Mouse (Mus musculus) adrenal gland, postnatal 25 days (tissue): ENCODE measurements around the gene Frrs1l. TPM values are rescaled to one million over a fixed set of nuclear protein-coding genes. Genes with fewer than 3 reads are reported as not detected.

ENCODE experiments used
- DNase-seq: peaks from one replicate; pipeline ENCODE4 v3.0.0; 2021; ENCODE audit warnings: mixed read lengths
- total RNA-seq: library from RNA; stranded (reverse); gene quantifications from 2 replicates; pipeline ENCODE4 v1.2.3, GENCODE M21; 2021

Gene Frrs1l
- total RNA-seq, 1 experiment from 2014 or later = 0.39 TPM

DNA sequence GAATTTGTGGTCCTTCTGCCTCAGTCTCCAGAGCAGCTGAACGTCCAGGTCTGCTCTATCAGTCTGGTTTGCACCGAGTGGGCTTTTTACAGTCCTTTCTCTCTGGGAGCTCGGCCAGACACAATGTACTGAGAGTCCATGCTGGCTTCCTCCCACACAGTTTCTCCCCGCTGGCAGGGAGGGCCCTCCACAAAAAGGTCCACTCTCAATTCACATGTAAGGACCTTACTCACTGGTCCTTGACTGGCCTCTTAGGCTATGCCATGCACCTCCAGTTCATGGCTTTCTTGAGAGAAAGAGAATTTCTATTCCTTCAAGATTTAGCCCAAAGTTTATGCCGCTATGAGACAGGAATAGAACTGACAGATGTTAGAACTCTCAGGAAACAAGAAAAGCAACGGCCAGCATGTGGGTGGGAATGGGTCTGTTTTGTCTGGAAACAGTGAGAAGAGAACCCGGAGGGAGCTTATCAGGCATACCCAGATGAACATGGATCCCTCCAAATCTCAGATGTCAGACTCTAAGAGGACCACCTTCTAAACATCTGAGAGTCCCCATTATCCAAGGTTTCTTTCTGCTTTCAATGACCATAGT, 24.5 kb downstream of the Frrs1l start:
- no peak for DNase-seq

DNA sequence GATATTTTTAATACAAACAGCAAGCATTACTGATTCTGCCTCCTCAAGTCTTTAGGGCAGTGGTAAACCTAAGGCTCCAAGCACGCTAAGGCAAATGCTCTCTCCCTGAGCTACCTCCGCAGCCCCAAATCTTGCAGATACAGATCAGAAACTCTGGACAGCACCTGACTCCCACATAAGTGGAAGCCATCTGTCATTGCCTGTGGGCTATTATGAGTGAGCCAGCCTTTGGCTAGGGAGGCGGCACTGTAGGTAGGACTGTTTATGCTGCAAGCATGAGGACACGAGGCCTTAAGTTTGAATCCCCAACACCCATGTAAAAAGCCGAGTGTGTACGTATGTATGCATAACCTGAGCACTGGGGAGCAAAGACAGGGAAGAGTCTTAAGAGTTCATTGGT, 26.5 kb downstream of the Frrs1l start:
- no peak for DNase-seq

- no peak for DNase-seq
Observed at GRCm38 (mm10) chr4:56961320-56961925, 28.8 kb downstream of the Frrs1l start.

- no peak for DNase-seq
Observed at GRCm38 (mm10) chr4:56957518-56957917, 32.7 kb downstream of the Frrs1l start.

GRCm38 (mm10) chr4:56953235-56953634, 37.0 kb downstream of the Frrs1l start:
- DNase-seq = no peak

GRCm38 (mm10) chr4:56951701-56952100, 38.5 kb downstream of the Frrs1l start:
- no peak for DNase-seq

- no peak for DNase-seq
Observed at GRCm38 (mm10) chr4:56949494-56949893, 40.7 kb downstream of the Frrs1l start.

GRCm38 (mm10) chr4:56946641-56947640, 43.2 kb downstream of the Frrs1l start, which contains the start of gene Tmem245:
Gene Tmem245, minus strand, starts transcription at chr4:56947437.
- DNase-seq = peak; percentile 93

DNA sequence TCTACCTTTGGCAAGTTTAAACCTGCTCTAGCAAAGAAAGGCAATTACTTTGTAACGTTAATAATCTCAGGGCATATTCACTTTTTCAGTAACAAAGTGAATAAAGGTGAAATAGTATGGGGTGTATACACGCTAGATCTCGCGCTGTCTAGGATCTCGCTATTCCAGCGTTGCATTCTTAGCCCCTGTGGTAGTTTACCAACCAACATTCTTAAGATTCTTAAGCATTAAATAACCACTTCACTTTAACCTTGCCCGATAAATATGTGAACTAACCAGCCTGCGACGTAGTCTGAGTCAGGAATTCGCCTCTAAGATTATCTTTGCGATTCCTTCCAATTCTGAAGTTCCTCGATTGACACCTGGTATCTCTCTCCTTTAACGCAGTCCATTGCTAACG, 44.0 kb downstream of the Frrs1l start:
- no peak for DNase-seq

GRCm38 (mm10) chr4:56944286-56944685, 45.9 kb downstream of the Frrs1l start:
- no peak for DNase-seq

DNA sequence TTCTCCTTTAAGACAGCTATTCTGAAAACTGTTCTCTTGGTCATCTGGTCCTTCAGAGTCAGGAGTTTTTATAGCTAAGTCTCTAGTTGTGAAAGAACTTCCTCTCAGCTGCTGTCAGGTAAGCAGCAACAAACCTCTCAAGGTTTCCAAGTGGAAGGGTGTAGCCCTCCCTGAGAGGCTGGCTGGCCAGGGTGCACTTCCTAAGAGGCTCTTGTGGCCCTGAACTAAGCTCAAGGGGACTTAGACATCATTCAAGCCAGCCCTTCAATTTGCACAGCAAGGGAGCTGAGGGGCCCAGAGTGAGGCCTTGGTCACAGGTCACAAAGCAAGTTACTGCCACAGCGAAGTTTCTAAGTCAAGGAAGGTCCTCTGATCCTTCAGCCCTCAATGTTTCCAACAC, 46.9 kb downstream of the Frrs1l start:
- DNase-seq = no peak

GRCm38 (mm10) chr4:56942567-56942966, 47.6 kb downstream of the Frrs1l start:
- DNase-seq = no peak

DNA sequence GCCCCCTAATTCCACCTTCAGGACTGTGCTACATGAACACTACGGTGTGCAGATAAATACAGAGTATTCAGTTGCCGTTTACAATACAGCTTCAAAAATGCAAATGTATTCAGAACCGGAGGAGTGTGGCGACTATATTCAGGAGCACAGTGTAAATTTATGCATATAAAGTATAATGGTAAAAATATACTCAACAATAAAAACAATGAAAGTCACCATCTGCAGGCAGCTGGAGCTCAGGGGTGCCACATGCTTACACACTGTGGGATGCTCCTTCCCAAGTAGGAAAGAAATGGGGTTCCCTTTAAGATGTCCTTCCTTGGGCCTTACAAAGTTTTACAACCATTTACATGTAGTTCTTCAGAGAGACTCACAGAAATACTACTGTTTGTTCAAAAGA, 48.7 kb downstream of the Frrs1l start:
- DNase-seq = no peak

GRCm38 (mm10) chr4:56937136-56937535, 53.1 kb downstream of the Frrs1l start:
- DNase-seq = peak; percentile 49

GRCm38 (mm10) chr4:56935327-56935726, 54.9 kb downstream of the Frrs1l start:
- no peak for DNase-seq

- no peak for DNase-seq
Observed at GRCm38 (mm10) chr4:56933154-56933553, 57.0 kb downstream of the Frrs1l start.

- DNase-seq = no peak
Observed at GRCm38 (mm10) chr4:56932096-56932495, 58.1 kb downstream of the Frrs1l start.

GRCm38 (mm10) chr4:56930312-56930711, 59.9 kb downstream of the Frrs1l start:
- no peak for DNase-seq

DNA sequence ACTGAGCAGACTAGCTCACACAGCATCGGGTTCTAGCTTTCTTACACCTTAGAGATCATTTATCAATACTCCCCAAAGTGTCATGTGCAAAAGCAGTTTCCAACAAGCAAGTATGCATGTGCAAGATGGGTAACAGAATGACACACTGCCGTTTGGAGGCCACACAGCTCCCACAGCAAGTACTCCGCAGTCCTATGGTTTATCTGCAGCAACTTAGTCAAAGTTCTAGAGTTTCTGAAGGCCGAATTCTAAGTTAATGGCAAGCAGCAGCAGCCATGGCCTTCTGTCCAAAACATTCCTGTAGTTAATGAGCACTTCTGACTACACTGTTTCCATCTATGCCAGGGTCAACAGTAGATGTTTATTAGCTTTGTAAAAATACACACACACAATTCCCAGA, 63.2 kb downstream of the Frrs1l start:
- no peak for DNase-seq

GRCm38 (mm10) chr4:56922229-56922628, 68.0 kb downstream of the Frrs1l start:
- no peak for DNase-seq

DNA sequence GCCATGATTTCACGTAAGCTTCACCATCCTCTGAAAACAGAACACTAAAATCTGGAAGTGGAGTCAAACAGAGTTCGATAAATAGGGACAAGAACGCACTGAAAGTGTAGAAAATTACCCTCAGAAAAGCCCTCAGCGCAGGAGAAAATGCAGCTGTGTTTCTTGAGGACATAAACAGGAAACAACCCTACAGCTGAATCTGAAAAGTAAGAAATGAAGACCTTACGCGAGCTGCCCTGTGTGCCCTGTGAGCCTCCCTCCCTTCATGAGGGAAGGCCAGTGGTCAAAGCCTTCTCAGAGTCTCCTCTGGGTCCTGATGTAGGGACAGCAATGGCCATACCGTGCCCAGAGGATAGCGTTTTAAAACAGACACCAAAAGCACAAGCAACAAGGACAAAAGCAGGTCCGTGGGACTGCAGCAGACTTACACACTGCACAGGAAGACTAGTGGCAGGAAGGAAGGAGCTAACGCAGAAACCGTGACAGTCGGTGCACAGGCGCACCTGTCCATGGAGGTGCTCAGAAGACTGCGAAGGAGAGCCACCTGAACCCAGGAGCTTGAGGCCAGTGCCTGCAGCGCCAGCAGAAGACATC, 74.4 kb downstream of the Frrs1l start:
- DNase-seq = no peak

DNA sequence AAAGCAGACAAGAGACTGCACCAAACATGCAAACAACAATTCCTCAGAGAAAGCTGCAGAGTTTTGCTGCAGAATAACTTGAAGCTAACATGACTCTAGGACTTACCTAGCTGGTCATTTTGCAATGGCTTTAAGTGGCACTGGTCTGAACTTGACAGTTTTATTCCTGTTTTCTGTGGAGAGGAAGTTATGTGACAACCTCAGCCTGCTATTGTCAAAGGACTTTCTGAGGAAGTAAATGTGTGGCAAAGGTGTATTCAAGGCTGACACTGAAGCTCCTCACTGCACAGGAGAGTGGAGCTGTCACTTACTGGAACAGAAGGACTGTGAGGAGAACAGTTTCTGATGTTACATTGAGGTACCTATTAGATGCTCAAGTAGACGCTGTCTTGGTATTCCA, 75.4 kb downstream of the Frrs1l start:
- DNase-seq = no peak

GRCm38 (mm10) chr4:56914338-56914737, 75.9 kb downstream of the Frrs1l start:
- no peak for DNase-seq
